Mouse (Mus musculus): ENCODE data around the gene Camta1. TPM values are rescaled to one million over a fixed set of nuclear protein-coding genes. Genes with fewer than 3 reads are reported as not detected.
A peak's percentile ranks its signal among the peaks of the same experiment; 100 is the strongest.

Camta1 gene
- polyA plus RNA-seq, 1 experiment from 2014 or later, result 159 TPM

- peaks cover 28% of the 10 kb centered on the region for H3K27me3 ChIP-seq (replicated peaks)
- peak overlapping the region; percentile 57 for H3K4me3 ChIP-seq
- peak overlapping the region; percentile 84 for H3K4me2 ChIP-seq
- peak overlapping the region; percentile 71; the same call in 1 of the 2 replicates for H3K9ac ChIP-seq
- H3K9me3 ChIP-seq (replicated peaks), result no peaks in the 10 kb centered on the region
- no peaks in the 10 kb centered on the region for H3K36me3 ChIP-seq
- H3K4me1 ChIP-seq (replicated peaks), result peaks cover 13% of the 10 kb centered on the region
- no peak for ATAC-seq (ENCODE audit: insufficient number of reproducible peaks, low FRiP score)
- WGBS, result 1% methylated on average over 24 of the region's 24 CpGs
- H3K27ac ChIP-seq (ENCODE audit: poor library complexity, severe bottlenecking), result no peak overlapping the region
Measured at GRCm38 (mm10) chr4:151386701-151387451, 474.8 kb downstream of the Camta1 start.

GRCm38 (mm10) chr4:151385985-151386700 lies 475.5 kb downstream of the Camta1 start:
- peak overlapping the region; percentile 84 for H3K4me2 ChIP-seq
- H3K36me3 ChIP-seq, result no peaks in the 10 kb centered on the region
- peak; percentile 33; the same call in 1 of the 2 replicates for ATAC-seq (ENCODE audit: insufficient number of reproducible peaks, low FRiP score)
- peaks cover 28% of the 10 kb centered on the region for H3K27me3 ChIP-seq (replicated peaks)
- H3K9ac ChIP-seq, result peak overlapping the region; percentile 71; the same call in 1 of the 2 replicates
- no peaks in the 10 kb centered on the region for H3K9me3 ChIP-seq (replicated peaks)
- peaks cover 13% of the 10 kb centered on the region for H3K4me1 ChIP-seq (replicated peaks)
- peak overlapping the region; percentile 57 for H3K4me3 ChIP-seq
- 15% methylated on average over 12 of the region's 12 CpGs for WGBS
- H3K27ac ChIP-seq (ENCODE audit: poor library complexity, severe bottlenecking), result no peak overlapping the region

- no peak overlapping the region for H3K27ac ChIP-seq (ENCODE audit: poor library complexity, severe bottlenecking)
- H3K4me2 ChIP-seq, result no peak overlapping the region
- H3K4me1 ChIP-seq (replicated peaks), result no peaks in the 10 kb centered on the region
- H3K9ac ChIP-seq, result no peak overlapping the region
- no peaks in the 10 kb centered on the region; the same call in 1 of the 2 replicates for H3K9me3 ChIP-seq (replicated peaks)
- no peaks in the 10 kb centered on the region for H3K36me3 ChIP-seq
- H3K4me3 ChIP-seq, result no peak overlapping the region
- no peak for ATAC-seq (ENCODE audit: insufficient number of reproducible peaks, low FRiP score)
- H3K27me3 ChIP-seq (replicated peaks), result 0 out of 2 replicates have a peak, but pooled peaks cover 10% of the 10 kb centered on the region
- 43% methylated on average over 1 of the region's 1 CpGs for WGBS
Measured at GRCm38 (mm10) chr4:151377731-151378130, 483.9 kb downstream of the Camta1 start.

GRCm38 (mm10) chr4:151376234-151376633 lies 485.4 kb downstream of the Camta1 start:
- 0 out of 2 replicates have a peak, but pooled peaks cover 10% of the 10 kb centered on the region for H3K27me3 ChIP-seq (replicated peaks)
- no peak overlapping the region for H3K9ac ChIP-seq
- no peak for ATAC-seq (ENCODE audit: insufficient number of reproducible peaks, low FRiP score)
- H3K4me2 ChIP-seq, result no peak overlapping the region
- H3K4me1 ChIP-seq (replicated peaks), result no peaks in the 10 kb centered on the region
- WGBS, result 85% methylated on average over 26 of the region's 26 CpGs
- H3K27ac ChIP-seq (ENCODE audit: poor library complexity, severe bottlenecking), result no peak overlapping the region
- no peaks in the 10 kb centered on the region for H3K36me3 ChIP-seq
- no peaks in the 10 kb centered on the region; the same call in 1 of the 2 replicates for H3K9me3 ChIP-seq (replicated peaks)
- no peak overlapping the region for H3K4me3 ChIP-seq

GRCm38 (mm10) chr4:151372855-151373566 lies 488.7 kb downstream of the Camta1 start:
- Histone ChIP-seq H3K9me3 (replicated peaks) (no peaks in the 10 kb centered on the region; the same call in 1 of the 2 replicates), H3K4me2 (no peak overlapping the region), H3K4me1 (replicated peaks) (no peaks in the 10 kb centered on the region), H3K36me3 (no peaks in the 10 kb centered on the region), H3K4me3 (no peak overlapping the region), H3K9ac (no peak overlapping the region), H3K27ac (ENCODE audit: poor library complexity, severe bottlenecking) (no peak overlapping the region), H3K27me3 (replicated peaks) (0 out of 2 replicates have a peak, but pooled peaks cover 5% of the 10 kb centered on the region)
- 58% methylated on average over 12 of the region's 12 CpGs for WGBS
- no peak for ATAC-seq (ENCODE audit: insufficient number of reproducible peaks, low FRiP score)

GRCm38 (mm10) chr4:151366941-151367545 lies 494.6 kb downstream of the Camta1 start:
- no peak for ATAC-seq (ENCODE audit: insufficient number of reproducible peaks, low FRiP score)
- no peak overlapping the region for H3K4me2 ChIP-seq

GRCm38 (mm10) chr4:151360976-151361673 lies 500.6 kb downstream of the Camta1 start:
- no peak overlapping the region for H3K4me2 ChIP-seq
- no peak overlapping the region for H3K9ac ChIP-seq
- no peaks in the 10 kb centered on the region for H3K36me3 ChIP-seq
- WGBS, result 64% methylated on average over 20 of the region's 20 CpGs
- ATAC-seq (ENCODE audit: insufficient number of reproducible peaks, low FRiP score), result no peak
- peaks cover 12% of the 10 kb centered on the region for H3K27me3 ChIP-seq (replicated peaks)
- H3K27ac ChIP-seq (ENCODE audit: poor library complexity, severe bottlenecking), result no peak overlapping the region
- no peak overlapping the region for H3K4me3 ChIP-seq
- no peaks in the 10 kb centered on the region for H3K9me3 ChIP-seq (replicated peaks)
- H3K4me1 ChIP-seq (replicated peaks), result no peaks in the 10 kb centered on the region

More at GRCm38 (mm10) chr4:151366941-151367545, 494.6 kb downstream of the Camta1 start:
- no peaks in the 10 kb centered on the region for H3K4me1 ChIP-seq (replicated peaks)
- H3K9me3 ChIP-seq (replicated peaks), result no peaks in the 10 kb centered on the region
- no peak overlapping the region for H3K9ac ChIP-seq
- WGBS, result 38% methylated on average over 14 of the region's 14 CpGs
- no peak overlapping the region for H3K4me3 ChIP-seq
- H3K27me3 ChIP-seq (replicated peaks), result no peaks in the 10 kb centered on the region
- H3K36me3 ChIP-seq, result no peaks in the 10 kb centered on the region
- no peak overlapping the region for H3K27ac ChIP-seq (ENCODE audit: poor library complexity, severe bottlenecking)

- ATAC-seq (ENCODE audit: insufficient number of reproducible peaks, low FRiP score), result no peak
- Histone ChIP-seq H3K9me3 (replicated peaks) (no peaks in the 10 kb centered on the region), H3K4me2 (no peak overlapping the region), H3K36me3 (no peaks in the 10 kb centered on the region), H3K27ac (ENCODE audit: poor library complexity, severe bottlenecking) (no peak overlapping the region), H3K4me3 (no peak overlapping the region), H3K4me1 (replicated peaks) (peaks cover 11% of the 10 kb centered on the region; the same call in 1 of the 2 replicates), H3K27me3 (replicated peaks) (peaks cover 25% of the 10 kb centered on the region), H3K9ac (no peak overlapping the region)
- 46% methylated on average over 12 of the region's 12 CpGs for WGBS
Measured at GRCm38 (mm10) chr4:151355505-151355904, 506.2 kb downstream of the Camta1 start.

GRCm38 (mm10) chr4:151352791-151353190 lies 508.9 kb downstream of the Camta1 start:
- no peaks in the 10 kb centered on the region for H3K9me3 ChIP-seq (replicated peaks)
- no peak overlapping the region for H3K4me3 ChIP-seq
- peaks cover 11% of the 10 kb centered on the region; the same call in 1 of the 2 replicates for H3K4me1 ChIP-seq (replicated peaks)
- peaks cover 25% of the 10 kb centered on the region for H3K27me3 ChIP-seq (replicated peaks)
- no peak for ATAC-seq (ENCODE audit: insufficient number of reproducible peaks, low FRiP score)
- no peak overlapping the region for H3K27ac ChIP-seq (ENCODE audit: poor library complexity, severe bottlenecking)
- WGBS, result 61% methylated on average over 2 of the region's 2 CpGs
- no peak overlapping the region for H3K9ac ChIP-seq
- no peak overlapping the region for H3K4me2 ChIP-seq
- H3K36me3 ChIP-seq, result no peaks in the 10 kb centered on the region

- Histone ChIP-seq H3K36me3 (no peaks in the 10 kb centered on the region), H3K9me3 (replicated peaks) (no peaks in the 10 kb centered on the region), H3K9ac (no peak overlapping the region), H3K4me1 (replicated peaks) (peaks cover 11% of the 10 kb centered on the region; the same call in 1 of the 2 replicates), H3K27me3 (replicated peaks) (peaks cover 24% of the 10 kb centered on the region), H3K4me3 (no peak overlapping the region), H3K27ac (ENCODE audit: poor library complexity, severe bottlenecking) (no peak overlapping the region), H3K4me2 (no peak overlapping the region)
- WGBS, result 73% methylated on average over 4 of the region's 4 CpGs
- ATAC-seq (ENCODE audit: insufficient number of reproducible peaks, low FRiP score), result no peak
Measured at GRCm38 (mm10) chr4:151352249-151352648, 509.4 kb downstream of the Camta1 start.

Data from heart, embryonic 12.5 days (tissue).